Mouse (Mus musculus) layer of hippocampus, adult 2 months (tissue): Measurements from ENCODE around the gene Cabcoco1. TPM values are rescaled to one million over a fixed set of nuclear protein-coding genes. Genes with fewer than 3 reads are reported as not detected.

Source experiments
- DNase-seq, 2 experiments: peaks; one replicate each; pipeline ENCODE4 v3.0.0; 2022; ENCODE audit warnings: low spot score in 2 of 2
- H3K27ac ChIP-seq: fragments of 200-600 bp; 2 replicates; pipeline ENCODE4 v1.8.1; 2022
- H3K4me3 ChIP-seq: fragments of 200-600 bp; 2 replicates; pipeline ENCODE4 v1.8.1; 2022; ENCODE audit warnings: mild to moderate bottlenecking
- CTCF ChIP-seq: fragments of 200-600 bp; conservative IDR thresholded peaks from 2 replicates; pipeline ENCODE4 v1.8.1; 2022; ENCODE audit warnings: antibody characterized with exemption, mild to moderate bottlenecking, moderate library complexity
- total RNA-seq, 2 experiments: library from RNA; stranded (reverse); gene quantifications; 2 replicates each; pipeline ENCODE4 v1.2.3; 2021

Cabcoco1 gene
- total RNA-seq, 2 experiments from 2014 or later: 2.0 to 2.8 TPM

DNA sequence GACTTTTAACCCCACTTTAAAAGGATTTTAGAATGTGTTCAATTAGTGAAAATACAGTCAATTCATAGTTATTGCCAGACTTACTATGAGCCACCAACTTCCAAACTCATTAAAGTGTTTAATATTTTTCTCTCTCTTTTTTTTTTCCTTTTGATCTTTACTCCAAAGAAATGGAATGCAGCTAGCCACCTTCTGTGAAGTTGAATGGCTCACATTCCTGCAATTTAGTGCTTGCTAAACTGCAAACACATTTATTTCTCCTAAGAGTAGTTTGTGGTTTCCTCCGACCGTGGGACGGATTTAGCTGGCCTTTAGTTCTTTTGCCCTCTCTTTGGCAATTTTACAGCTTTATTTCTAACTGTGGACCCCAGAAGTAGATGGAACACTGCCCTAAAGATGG is 1.4 kb upstream of the Cabcoco1 start:
- no peak for DNase-seq

DNA sequence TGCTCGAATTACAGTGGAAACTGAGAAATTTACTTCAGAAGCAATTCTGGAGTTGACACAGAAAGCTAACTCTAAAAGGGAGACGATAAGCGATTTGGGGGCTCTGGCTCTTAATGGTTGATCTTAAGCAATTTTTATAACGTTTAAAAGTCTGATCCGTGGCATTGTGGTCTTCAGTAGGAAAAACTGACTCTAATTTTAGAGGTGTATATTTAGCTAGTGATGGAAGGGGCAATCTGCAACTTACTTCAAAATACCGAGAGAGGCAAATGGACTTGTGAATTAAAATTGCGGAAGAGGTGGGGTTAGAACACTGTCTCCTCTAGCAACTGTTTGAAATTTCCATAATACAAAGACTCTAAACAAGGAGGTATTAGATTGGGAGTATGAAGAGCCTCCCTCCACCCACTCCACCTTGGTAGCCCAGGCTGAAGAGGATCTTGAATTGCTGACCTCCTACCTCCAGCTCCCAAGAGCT is 286 bp upstream of the Cabcoco1 start:
- no peak for DNase-seq
- H3K27ac ChIP-seq: peak overlapping the region; percentile 84
- H3K4me3 ChIP-seq: peak overlapping the region; percentile 51
- no peak for TF ChIP-seq CTCF

More for the DNA sequence above, 1.4 kb upstream of the Cabcoco1 start:
- Histone ChIP-seq H3K27ac (no peak overlapping the region), H3K4me3 (no peak overlapping the region)
- no peak for TF ChIP-seq CTCF

DNA sequence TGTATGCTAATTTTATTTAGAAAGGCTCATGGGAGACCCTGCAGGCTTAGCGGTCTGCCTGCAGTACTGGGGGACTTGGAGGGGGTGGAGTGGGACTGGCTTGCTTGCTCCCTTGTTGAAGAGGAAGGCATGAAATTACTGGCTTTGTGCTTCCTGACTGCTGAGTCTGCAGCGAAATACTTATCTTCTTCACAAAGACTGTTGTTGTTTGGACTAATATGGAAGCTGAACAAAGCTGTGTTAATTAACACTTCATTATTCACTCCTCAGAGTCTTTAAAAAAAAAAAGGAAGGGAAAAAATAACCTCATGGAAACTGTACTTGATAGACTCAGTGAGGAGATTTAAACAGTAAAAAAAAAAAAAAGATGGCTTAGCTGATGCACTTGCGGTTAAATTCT is 1.1 kb downstream of the Cabcoco1 start:
- Histone ChIP-seq H3K27ac (no peak overlapping the region; the same call in 1 of the 2 replicates), H3K4me3 (no peak overlapping the region)
- TF ChIP-seq CTCF: no peak
- DNase-seq: no peak

DNA sequence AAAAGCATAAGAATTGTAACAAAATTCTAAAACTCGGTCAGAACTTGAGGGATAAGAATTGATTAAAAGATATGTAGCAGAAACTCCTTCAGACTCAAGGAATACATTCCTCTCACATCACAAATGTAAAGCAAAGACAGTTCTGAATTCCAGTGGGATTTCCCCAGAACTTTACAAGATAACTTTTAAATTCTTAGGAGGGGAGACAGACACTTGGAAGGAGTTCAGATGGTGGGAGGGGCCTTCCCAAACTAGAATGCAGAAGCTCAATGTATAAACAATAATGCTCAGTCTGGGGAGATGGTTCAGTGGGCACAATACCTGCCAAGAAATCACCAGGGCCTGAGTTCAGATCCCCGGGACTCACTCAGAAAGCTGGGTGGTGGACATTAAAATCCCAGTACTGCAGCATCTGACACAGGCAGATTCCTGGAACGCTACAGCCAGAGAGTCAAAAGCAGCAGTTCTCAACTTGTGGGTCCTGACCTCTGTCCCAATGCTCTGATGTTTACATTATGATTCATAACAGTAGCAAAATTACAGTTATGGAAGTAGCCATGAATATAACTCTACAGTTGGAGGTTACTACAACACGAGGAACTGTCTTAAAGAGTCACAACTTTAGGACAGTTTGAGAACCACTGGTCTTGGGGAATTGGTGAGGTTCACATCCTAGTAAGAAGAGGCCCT is 4.3 kb downstream of the Cabcoco1 start:
- no peak for DNase-seq
- no peak overlapping the region for H3K27ac ChIP-seq
- no peak for TF ChIP-seq CTCF
- H3K4me3 ChIP-seq: no peak overlapping the region

DNA sequence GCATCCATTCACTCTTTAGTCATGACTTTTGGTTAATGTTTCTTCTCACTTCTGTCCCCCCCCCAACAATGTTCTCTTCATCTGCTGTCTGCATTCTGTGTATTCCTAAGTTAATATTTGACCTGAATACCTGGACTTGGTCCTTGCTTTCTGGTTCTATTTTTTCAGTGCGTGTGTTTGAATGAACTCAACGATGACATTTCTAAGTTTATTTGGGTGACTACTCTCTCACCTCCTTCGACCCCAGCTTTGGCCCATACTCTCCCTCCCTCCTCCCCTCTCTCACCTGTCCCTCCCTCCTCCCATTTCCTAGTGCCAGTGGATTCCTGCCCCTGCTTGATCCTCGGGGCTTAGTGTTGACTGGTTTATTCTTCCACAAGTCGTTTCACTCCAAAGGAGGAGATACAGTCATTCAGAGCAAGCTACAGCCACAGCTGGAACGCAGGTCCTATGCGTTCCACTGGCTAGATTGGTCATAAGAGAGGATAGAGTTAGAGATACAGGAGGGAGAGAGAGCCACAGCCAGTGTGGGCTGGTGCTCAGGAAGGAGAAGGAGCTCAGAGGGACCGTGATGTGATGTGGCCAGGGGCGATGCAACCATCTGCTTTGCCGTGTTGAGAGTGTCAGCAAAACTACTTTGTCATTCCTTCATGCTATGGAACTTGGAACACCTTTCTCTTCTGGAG is 12.2 kb downstream of the Cabcoco1 start:
- no peak overlapping the region for H3K4me3 ChIP-seq
- no peak for DNase-seq
- TF ChIP-seq CTCF: no peak

DNA sequence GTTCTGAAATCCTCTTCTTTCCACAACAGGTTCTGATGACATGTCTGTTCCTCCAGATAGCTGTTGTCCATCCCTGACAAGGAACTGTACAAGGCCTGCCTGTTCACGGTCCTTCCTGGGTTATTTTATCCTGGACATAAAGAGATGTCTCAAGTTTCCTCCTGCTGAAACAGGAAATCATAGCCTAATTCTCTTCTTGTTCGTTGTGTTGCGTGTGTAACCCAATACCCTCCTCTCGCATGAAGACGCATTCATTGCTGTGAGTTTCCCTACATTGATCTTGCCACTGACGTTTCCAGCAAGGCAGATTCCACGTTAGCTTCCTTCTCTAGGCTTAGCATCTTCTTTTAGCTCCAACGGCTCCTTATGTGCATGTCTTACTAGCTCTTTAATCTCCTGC is 12.7 kb downstream of the Cabcoco1 start:
- DNase-seq: no peak
- Histone ChIP-seq H3K4me3 (no peak overlapping the region), H3K27ac (no peak overlapping the region)
- no peak for TF ChIP-seq CTCF

More for the DNA sequence above, 12.2 kb downstream of the Cabcoco1 start:
- no peak overlapping the region for H3K27ac ChIP-seq

DNA sequence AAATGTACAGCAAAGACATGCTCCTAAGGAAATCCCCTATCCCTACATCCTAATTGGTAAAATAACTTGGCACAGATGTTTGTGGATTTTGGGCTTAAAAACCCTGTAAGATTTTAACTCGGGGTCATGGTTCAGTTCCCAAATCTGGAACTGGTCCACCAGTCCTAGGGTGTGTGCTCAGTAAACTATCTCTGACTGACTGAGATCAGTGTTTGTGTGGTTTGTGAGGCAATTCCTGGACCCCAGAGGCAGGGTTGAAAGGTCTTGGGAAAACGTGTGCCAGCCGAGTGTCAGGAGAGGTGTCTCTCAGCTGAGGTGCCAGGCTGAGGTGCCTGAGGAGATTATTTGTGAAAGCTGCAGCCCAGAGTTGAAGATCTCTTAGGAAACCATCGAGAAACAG is 19.6 kb downstream of the Cabcoco1 start:
- no peak overlapping the region for H3K27ac ChIP-seq
- no peak for TF ChIP-seq CTCF
- H3K4me3 ChIP-seq: no peak overlapping the region
- no peak for DNase-seq

DNA sequence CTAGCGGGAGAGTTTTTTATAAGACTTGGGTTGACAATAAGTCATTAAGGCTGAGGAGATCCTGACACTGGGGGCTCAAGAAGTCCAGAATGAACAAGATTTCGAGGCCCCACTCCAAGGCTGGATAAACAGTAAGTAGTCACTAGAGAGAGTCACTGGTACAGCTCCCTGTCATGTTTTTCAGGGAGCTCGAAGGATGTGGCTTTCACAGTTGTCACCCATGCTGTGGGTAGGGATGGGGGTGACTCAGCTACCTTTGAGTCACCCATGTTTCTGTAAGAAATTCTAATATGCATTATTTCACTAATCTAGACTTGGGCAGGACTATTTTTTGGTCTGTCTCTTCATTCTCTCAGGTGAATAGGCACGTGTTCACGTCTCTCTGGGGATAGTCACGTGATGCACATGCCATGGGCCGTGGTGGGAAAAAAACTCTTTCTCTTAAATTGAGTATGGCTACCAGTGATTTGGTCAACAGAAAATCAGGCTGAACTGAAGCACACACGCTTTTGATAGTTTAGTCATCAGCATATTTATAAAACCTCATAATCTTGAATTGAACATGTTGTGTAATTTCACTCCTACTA is 29.2 kb downstream of the Cabcoco1 start:
- H3K27ac ChIP-seq: peak overlapping the region; percentile 67
- H3K4me3 ChIP-seq: no peak overlapping the region
- DNase-seq: peak in 1 of 2 experiments; percentile 16
- TF ChIP-seq CTCF: no peak

DNA sequence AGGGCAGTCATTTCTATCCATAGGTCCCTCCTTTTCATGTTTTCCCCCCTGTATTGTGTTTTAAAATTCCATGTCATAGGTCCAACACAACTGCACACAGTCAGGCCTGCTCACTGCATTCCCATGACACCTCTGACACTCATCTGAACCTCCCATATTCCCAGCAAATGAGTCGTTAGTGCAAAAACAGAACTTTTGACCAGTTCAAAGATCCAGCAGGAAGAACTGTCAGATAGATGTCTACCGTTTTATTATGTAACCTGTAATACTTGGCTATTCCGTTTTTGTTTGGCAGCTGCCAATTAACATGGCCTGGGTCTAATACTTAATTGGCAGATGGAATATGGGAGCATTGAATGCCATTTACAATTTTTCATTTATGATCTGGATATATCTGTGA is 34.0 kb downstream of the Cabcoco1 start:
- no peak overlapping the region for H3K4me3 ChIP-seq
- no peak for DNase-seq
- TF ChIP-seq CTCF: no peak
- H3K27ac ChIP-seq: no peak overlapping the region

DNA sequence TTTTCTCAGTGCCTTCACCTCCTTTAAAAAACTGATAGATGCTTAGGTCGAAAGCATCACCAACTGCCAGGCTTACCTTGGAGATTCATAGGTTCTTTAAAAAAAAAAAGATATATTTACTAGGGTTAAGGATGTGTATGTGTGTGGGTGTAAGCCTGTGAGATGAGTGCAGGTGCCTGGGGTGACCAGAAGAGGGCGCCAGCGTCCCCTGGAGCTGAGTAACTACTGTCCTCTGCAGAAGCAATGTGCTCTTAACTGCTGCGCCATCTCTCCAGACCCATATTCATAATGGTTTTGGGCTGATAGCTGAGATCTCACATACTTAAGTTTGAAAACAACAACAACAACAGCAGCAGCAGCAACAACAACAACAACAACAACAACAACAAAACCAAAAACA is 35.5 kb downstream of the Cabcoco1 start:
- no peak for DNase-seq
- no peak overlapping the region for H3K27ac ChIP-seq
- peak; percentile 54 for TF ChIP-seq CTCF
- no peak overlapping the region for H3K4me3 ChIP-seq

DNA sequence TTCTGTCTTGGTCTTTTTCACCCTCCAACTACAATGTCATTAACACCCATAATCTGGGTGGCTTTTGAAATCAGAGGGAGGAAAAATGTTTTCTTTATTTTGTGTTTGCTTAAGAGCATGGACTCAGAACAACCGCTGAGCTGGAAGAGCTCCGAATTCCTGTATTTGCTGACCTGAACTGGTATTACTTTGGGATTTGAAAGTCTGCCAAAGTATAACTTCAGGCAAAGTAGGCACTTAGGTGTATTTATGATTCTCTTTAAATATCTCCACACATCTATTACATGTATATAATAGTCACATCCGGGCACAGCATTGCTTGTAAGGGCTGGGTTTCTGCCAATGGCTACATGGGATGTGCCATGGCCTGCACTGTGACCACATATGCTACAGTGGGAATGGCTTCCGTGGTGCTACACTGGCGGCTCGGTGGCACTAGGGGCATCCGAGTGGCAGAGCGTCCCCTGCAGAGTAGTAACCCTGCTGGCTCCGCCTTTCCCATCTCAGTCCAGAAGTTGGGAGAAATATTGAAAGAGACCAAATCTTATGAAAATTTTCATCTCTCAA is 37.0 kb downstream of the Cabcoco1 start:
- TF ChIP-seq CTCF: no peak
- no peak overlapping the region for H3K27ac ChIP-seq
- no peak overlapping the region for H3K4me3 ChIP-seq
- DNase-seq: no peak

DNA sequence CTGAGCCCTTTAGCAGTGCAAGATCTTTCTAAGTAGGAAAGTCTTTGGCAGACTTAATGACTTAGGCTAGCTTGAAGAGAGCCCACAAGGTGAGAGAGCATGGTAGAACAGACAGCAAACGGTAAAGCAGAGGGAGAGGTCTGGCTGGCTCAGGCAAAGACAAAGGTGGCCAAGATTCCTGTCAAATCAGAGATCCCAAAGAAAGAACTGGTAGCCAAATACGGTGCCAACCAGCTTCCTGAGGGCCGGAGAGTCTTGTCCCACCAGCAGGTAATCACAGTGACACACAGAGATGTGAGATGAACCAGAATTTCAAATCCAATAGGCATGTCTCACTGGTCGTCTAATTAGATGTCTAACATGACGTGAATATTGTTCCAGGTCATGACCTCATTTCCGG is 40.6 kb downstream of the Cabcoco1 start:
- DNase-seq: no peak
- H3K4me3 ChIP-seq: no peak overlapping the region
- H3K27ac ChIP-seq: no peak overlapping the region
- no peak for TF ChIP-seq CTCF

DNA sequence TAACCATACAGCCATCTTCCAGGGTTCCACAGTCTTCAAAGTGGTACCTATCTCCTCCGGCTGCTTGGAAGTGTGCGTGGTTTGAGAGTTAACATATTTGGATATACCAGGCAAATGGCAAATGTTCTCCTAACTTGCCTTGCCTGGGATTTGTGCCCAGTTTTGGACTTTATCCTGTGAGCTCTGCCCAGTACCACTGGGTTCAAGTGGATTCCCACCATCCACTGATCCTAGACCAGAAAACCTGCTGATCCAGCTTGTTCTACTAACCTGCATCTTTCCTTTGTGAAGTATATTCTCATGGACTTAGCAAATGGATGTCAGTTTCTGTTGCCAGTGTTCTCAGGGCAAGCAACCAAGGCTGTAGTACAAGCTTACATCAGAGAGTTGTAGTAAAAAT is 46.5 kb downstream of the Cabcoco1 start:
- Histone ChIP-seq H3K27ac (no peak overlapping the region), H3K4me3 (no peak overlapping the region)
- DNase-seq: no peak
- TF ChIP-seq CTCF: no peak
